Mouse (Mus musculus) small intestine, adult 2 months (tissue): ENCODE measurements around the gene Rasa3.

Source experiments
- CTCF ChIP-seq: fragments of 200-500 bp; IDR thresholded peaks from 2 replicates; pipeline ENCODE4 v1.5.1; 2012; ENCODE audit warnings: low read depth, mild to moderate bottlenecking, control low read depth, inconsistent platforms, low read length, moderate library complexity, mixed read lengths; ENCODE audit not compliant: insufficient replicate concordance, insufficient read length; ENCODE audit errors: extremely low read depth
- POLR2A ChIP-seq: fragments of 200-500 bp; IDR thresholded peaks from 2 replicates; pipeline ENCODE4 v1.6.1; 2012; ENCODE audit warnings: low read depth, mild to moderate bottlenecking, control low read depth, inconsistent platforms, low read length, moderate library complexity

DNA sequence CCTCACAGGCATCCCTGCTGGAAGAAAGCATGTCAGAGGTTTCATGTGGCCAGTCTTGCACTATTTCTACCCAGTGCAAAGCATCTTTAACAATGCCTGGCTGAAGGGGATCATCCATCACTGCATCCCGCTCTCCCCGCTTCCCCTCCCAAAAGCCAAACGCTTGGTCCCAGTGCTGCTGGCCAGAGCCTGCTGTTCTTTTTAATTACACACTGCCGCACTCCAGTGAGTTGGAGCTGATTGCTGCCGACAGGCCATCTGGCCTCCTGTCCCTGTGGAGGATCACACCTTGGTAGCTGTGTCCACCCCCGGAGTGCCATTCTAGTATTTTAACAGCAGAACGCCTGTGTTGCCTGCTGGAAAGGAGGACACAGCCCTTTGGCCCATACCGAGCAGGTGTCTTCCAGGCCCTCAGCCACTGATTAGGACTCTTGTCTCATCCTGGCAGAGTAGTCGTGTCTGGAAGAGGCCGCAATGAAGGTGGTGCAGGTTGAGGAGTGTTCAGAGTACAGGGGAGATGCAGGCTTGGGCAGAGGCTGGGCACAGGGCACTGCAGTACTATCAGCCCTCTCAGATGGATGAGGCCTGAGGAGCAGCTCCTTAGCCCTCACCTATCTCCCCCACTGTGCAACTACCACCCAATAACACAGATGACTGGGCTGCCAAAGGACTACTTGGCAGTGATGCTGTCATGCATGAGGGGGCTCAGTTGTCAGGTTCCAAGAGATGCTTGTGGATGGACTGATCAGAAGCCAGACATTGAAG is 15.1 kb upstream of the Rasa3 start:
- TF ChIP-seq CTCF, result no peak
- TF ChIP-seq POLR2A, result no peak
